18 mouse cellular contexts compared by ENCODE assay signal in genomic region chr7:16847507-16847906, GRCm38 (mm10). TPM values are rescaled to one million over a fixed set of nuclear protein-coding genes. Genes with fewer than 3 reads are reported as not detected.
"Had no signal": no experiment of that assay in that cellular context is flagged by ENCODE, and none has a peak within 500 bp of the region (broad histone marks: within the 10 kb centered on the region; RNA-seq: fewer than 3 reads in every experiment).

No protein-coding gene starts in this region.

- H3K27ac ChIP-seq: kidney, embryonic 15.5 days; left cerebral cortex, adult 2 months; liver, embryonic 13.5 days; midbrain, embryonic 10.5 days; midbrain, embryonic 13.5 days; stomach, embryonic 15.5 days had no signal

- H3K27me3 ChIP-seq: kidney, embryonic 15.5 days; liver, embryonic 13.5 days; midbrain, embryonic 13.5 days; stomach, embryonic 15.5 days had no signal

- H3K4me3 ChIP-seq: kidney, embryonic 15.5 days; left cerebral cortex, adult 2 months; liver, embryonic 13.5 days; midbrain, embryonic 10.5 days; midbrain, embryonic 13.5 days; stomach, embryonic 15.5 days had no signal

- DNase-seq: kidney, adult 11 months; kidney, adult 8-10 months; kidney, postnatal 10 days; kidney, postnatal 36 days; layer of hippocampus, postnatal 36 days; liver, embryonic 13.5 days; lung, adult 2 months; lung, postnatal 14 days; lung, postnatal 4 days; right cerebral cortex, postnatal 4 days; thymus, postnatal 14 days had no signal

- H3K9ac ChIP-seq: kidney, embryonic 15.5 days; liver, embryonic 13.5 days; midbrain, embryonic 13.5 days; stomach, embryonic 15.5 days had no signal

RNA-seq across cellular contexts. Expression of gene Gng8, which starts 44.1 kb away (rescaled TPM):
- total RNA-seq: liver, adult 2 months; megakaryocyte progenitor cell, adult 5-6 weeks had no signal
